Mouse (Mus musculus) heart, embryonic 13.5 days (tissue): Measurements from ENCODE around the gene Uhrf1. TPM values are rescaled to one million over a fixed set of nuclear protein-coding genes. Genes with fewer than 3 reads are reported as not detected.
A peak's percentile ranks its signal among the peaks of the same experiment; 100 is the strongest.

Source experiments
- ATAC-seq: fragments of 200-750 bp; cut with Nextera tagmentation; 2 replicates; pipeline ENCODE4 v1.8.0; 2017; ENCODE audit warnings: moderate TSS enrichment; ENCODE audit not compliant: insufficient number of reproducible peaks, low FRiP score, low TSS enrichment; ENCODE audit errors: extremely low read depth
- H3K27ac ChIP-seq: fragments of 300-500 bp; sonication (generic); replicated peaks from 2 replicates; pipeline ENCODE4 v1.5.1; 2015; ENCODE audit warnings: moderate library complexity, mild to moderate bottlenecking, inconsistent platforms
- H3K27me3 ChIP-seq: fragments of 300-500 bp; sonication (generic); replicated peaks from 2 replicates; pipeline ENCODE4 v1.6.1; 2015; ENCODE audit warnings: mild to moderate bottlenecking, inconsistent platforms
- H3K36me3 ChIP-seq: fragments of 300-500 bp; sonication (generic); 2 replicates; pipeline ENCODE4 v1.6.1; 2015; ENCODE audit warnings: mild to moderate bottlenecking, inconsistent platforms
- H3K4me1 ChIP-seq: fragments of 300-500 bp; sonication (generic); 2 replicates; pipeline ENCODE4 v1.6.1; 2015; ENCODE audit warnings: inconsistent platforms
- H3K4me2 ChIP-seq: fragments of 300-500 bp; sonication (generic); 2 replicates; pipeline ENCODE4 v1.6.1; 2015; ENCODE audit warnings: inconsistent platforms, mild to moderate bottlenecking, moderate library complexity
- H3K4me3 ChIP-seq: fragments of 300-500 bp; sonication (generic); 2 replicates; pipeline ENCODE4 v1.5.1; 2015; ENCODE audit warnings: moderate library complexity, mild to moderate bottlenecking, inconsistent platforms
- H3K9ac ChIP-seq: fragments of 300-500 bp; sonication (generic); 2 replicates; pipeline ENCODE4 v1.6.1; 2015; ENCODE audit warnings: inconsistent platforms, mild to moderate bottlenecking, moderate library complexity
- H3K9me3 ChIP-seq: fragments of 300-500 bp; sonication (generic); 2 replicates; pipeline ENCODE4 v1.6.1; 2016; ENCODE audit warnings: inconsistent platforms
- WGBS: fragments of 180-500 bp; shearing (Covaris S2); methylation state at CpG from one replicate; pipeline ENCODE4 v1.1.7; 2015; ENCODE audit warnings: mixed read lengths; 5-methylcytosine and 5-hydroxymethylcytosine counted together
- polyA plus RNA-seq: library from polyadenylated mRNA; unstranded; fragments of >200 nt; fragmentation: Nextera tagmentation; extraction: Ambion mirVana; gene quantifications from 2 replicates; pipeline ENCODE4 v1.2.1, GENCODE M21; 2015

Gene Uhrf1
- polyA plus RNA-seq, 1 experiment from 2014 or later = 70.7 TPM

DNA sequence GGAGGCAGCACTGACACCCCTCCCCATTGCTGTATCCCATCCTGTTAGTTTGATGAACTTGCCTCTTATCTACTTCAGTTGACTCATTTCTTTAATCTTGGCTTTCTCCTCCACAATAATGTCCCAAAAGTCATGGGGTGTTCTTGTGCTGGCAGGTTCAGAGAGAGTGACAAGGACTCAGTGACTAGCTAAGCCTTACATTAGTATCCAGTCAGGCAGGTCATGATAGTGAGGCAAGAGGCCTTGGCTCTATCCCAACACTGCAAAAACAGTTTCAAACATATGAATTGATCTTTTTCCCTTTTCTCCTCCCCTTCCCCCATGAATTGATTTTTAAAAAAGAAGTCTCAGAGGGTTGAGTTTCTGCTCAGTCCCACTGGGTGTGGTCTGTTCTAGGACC lies 26.1 kb downstream of the Uhrf1 start:
- Histone ChIP-seq H3K27me3 (no peaks in the 10 kb centered on the region), H3K9ac (no peak overlapping the region), H3K36me3 (no peaks in the 10 kb centered on the region), H3K4me2 (no peak overlapping the region), H3K9me3 (no peaks in the 10 kb centered on the region), H3K4me3 (no peak overlapping the region), H3K4me1 (peaks cover 70% of the 10 kb centered on the region), H3K27ac (0 out of 2 replicates have a peak overlapping the region, but pooled peaks have one; percentile 4)
- ATAC-seq = no peak

DNA sequence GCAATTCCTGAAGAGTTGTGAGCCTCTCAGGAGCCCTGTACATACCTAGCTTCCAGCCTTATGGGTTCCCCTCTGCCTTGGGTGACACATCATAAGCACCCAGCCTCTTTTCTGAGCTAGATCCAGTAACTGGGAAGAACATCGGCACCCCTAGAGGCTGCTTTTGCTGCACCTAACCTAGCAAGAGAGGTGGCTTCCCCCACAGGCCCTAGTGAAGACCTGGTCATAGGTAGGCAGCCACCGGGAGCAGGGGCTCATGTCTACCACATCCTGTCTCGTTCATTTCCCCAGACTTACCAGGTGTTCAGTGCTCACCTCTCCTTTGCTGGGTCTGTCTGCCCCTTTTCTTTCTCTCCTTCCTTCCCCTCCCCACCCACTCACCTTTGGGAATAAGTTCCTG lies 27.2 kb downstream of the Uhrf1 start:
- H3K9me3 ChIP-seq = no peaks in the 10 kb centered on the region
- no peaks in the 10 kb centered on the region for H3K36me3 ChIP-seq
- H3K4me3 ChIP-seq = no peak overlapping the region
- no peak overlapping the region for H3K4me2 ChIP-seq
- H3K27ac ChIP-seq = no peak overlapping the region
- H3K9ac ChIP-seq = peak overlapping the region; percentile 40; the same call in 1 of the 2 replicates
- ATAC-seq = no peak
- WGBS = 69% methylated on average over 3 of the region's 3 CpGs
- peaks cover 67% of the 10 kb centered on the region for H3K4me1 ChIP-seq
- no peaks in the 10 kb centered on the region for H3K27me3 ChIP-seq

DNA sequence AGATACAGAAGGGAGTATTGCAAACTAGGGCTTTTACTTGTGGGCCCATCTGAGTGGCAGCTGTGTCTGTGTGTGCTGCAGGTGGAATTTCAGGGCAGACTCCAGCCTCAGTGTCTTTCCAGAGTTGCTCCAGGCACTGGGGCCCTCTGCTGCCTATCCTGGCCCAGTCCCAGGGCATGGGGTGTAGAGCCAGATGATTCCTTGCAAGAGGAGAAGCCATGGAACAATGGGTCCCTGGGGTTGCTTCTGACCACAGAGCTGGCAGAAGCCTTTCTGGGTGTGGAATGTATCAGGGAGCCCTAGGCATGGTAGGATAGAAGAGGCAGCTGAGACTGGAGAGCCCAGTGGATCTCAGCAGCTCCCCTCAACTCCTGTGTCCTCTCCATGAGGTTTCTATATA lies 28.1 kb downstream of the Uhrf1 start:
- Histone ChIP-seq H3K36me3 (no peaks in the 10 kb centered on the region), H3K4me2 (no peak overlapping the region), H3K9me3 (no peaks in the 10 kb centered on the region), H3K9ac (peak overlapping the region; percentile 37; the same call in 1 of the 2 replicates), H3K27me3 (no peaks in the 10 kb centered on the region), H3K4me3 (no peak overlapping the region), H3K4me1 (peaks cover 74% of the 10 kb centered on the region), H3K27ac (no peak overlapping the region)
- ATAC-seq = no peak

DNA sequence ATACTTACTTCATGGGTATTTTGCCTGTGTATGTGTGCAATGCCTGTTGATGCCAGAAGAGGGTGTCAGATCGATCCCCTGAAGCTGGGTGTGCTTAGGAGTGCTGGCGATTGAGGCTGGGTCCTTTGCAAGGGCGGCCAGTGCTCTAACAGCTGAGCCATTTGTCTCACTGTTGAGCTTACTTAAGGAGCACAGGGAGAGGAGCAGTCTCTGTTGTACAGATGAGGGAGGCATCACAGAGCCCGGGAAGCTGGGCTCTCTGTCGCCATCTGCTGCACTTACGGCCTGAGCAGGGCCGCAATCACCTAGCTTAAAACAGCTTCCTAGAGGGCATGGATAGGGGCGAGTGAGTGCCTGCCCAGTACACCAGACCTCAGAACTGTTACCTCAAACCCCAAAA lies 29.9 kb downstream of the Uhrf1 start:
- Histone ChIP-seq H3K27me3 (no peaks in the 10 kb centered on the region), H3K36me3 (no peaks in the 10 kb centered on the region), H3K4me2 (no peak overlapping the region), H3K9me3 (no peaks in the 10 kb centered on the region), H3K9ac (0 out of 2 replicates have a peak overlapping the region, but pooled peaks have one; percentile 8), H3K27ac (no peak overlapping the region), H3K4me3 (no peak overlapping the region), H3K4me1 (peaks cover 78% of the 10 kb centered on the region)
- 44% methylated on average over 8 of the region's 8 CpGs for WGBS
- no peak for ATAC-seq

DNA sequence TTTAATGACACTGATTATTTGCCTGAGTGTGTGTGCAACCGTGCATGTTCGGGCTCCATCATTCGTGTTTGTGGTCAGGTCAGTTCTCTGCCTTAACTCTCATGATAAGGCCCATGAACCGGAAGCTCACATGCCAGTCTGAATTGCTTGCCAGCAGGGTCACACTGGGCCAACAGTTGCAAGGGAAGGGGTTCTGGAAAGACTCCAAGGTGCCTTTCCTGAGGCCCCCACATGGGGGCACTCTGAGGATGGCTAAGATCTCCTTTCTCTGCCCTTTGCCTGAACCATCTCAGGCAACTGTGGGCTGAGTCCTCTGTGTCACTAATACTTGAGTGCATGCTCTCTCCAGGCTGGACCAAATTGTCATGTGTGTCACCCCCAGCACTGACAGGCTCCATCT lies 34.1 kb downstream of the Uhrf1 start:
- 34% methylated on average over 4 of the region's 4 CpGs for WGBS
- ATAC-seq = 0 out of 2 replicates have a peak, but pooled peaks have one; percentile 15
- Histone ChIP-seq H3K27ac (0 out of 2 replicates have a peak overlapping the region, but pooled peaks have one; percentile 32), H3K4me2 (no peak overlapping the region), H3K4me1 (peaks cover 66% of the 10 kb centered on the region), H3K4me3 (no peak overlapping the region), H3K9ac (no peak overlapping the region), H3K36me3 (no peaks in the 10 kb centered on the region), H3K27me3 (no peaks in the 10 kb centered on the region), H3K9me3 (no peaks in the 10 kb centered on the region)

DNA sequence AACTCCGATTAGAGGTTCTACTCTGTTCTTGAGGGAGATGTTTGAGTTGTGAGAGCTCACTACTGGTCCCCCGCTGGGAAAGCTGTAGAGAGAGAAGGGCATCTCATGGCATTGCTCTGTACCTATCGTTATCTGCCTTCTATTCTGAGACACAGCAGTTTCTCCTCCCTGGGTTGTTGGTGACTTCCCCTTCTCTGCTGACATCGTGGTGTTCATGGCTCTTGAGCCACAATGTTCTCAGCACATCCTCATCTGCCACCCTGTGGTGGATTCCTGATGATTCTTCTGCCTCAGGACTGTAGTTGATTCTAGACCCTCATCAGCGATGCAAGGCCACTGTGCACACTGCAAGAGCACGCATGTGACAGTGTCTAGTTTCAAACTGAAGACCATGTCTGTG lies 34.7 kb downstream of the Uhrf1 start:
- H3K27ac ChIP-seq = 0 out of 2 replicates have a peak overlapping the region, but pooled peaks have one; percentile 32
- ATAC-seq = no peak
- H3K9ac ChIP-seq = peak overlapping the region; percentile 47; the same call in 1 of the 2 replicates
- WGBS = 66% methylated on average over 6 of the region's 6 CpGs
- no peak overlapping the region for H3K4me2 ChIP-seq
- H3K36me3 ChIP-seq = no peaks in the 10 kb centered on the region
- H3K4me3 ChIP-seq = no peak overlapping the region
- H3K9me3 ChIP-seq = no peaks in the 10 kb centered on the region
- peaks cover 65% of the 10 kb centered on the region for H3K4me1 ChIP-seq
- no peaks in the 10 kb centered on the region for H3K27me3 ChIP-seq

DNA sequence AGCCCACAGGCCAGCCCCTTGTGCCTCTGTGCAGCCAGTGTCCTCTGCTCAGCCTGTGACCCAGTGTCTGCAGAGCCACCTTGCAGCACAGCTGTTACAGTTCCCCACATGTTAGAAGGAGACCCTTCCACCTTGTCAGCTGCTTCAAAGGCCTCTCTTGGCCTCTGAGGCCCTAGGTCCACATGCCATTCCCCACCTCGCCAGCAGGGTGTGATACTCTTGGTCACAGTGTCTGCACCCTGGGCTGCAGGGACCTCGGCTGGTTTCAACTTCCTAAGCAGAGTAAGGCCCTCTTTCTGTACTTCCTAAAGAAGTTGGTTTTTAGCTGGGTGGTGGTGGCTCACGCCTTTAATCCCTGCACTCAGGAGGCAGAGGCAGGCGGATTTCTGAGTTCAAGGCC lies 35.8 kb downstream of the Uhrf1 start:
- Histone ChIP-seq H3K4me3 (no peak overlapping the region), H3K4me1 (peaks cover 65% of the 10 kb centered on the region), H3K9me3 (no peaks in the 10 kb centered on the region), H3K27ac (no peak overlapping the region), H3K27me3 (no peaks in the 10 kb centered on the region), H3K9ac (no peak overlapping the region), H3K4me2 (no peak overlapping the region), H3K36me3 (no peaks in the 10 kb centered on the region)
- WGBS = 59% methylated on average over 4 of the region's 4 CpGs
- ATAC-seq = no peak

DNA sequence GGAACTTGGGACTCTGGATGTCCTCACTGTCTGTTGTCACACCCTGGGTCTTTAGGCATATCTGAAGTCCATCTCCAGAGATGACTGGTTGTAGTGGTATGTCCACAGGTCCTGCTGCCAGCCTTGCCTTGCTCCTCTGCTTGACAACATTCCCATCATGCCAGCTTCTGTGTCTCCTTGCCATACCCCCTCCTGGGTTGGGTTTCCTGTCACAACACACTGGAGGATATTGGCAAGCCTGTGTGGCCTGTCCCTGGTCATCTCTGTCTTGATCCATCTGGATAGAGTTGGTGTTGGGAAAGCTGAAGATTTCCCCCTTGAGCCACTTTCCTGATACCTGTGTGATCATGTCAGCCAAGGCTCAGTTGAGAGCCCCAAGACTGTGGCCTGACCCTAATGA lies 37.6 kb downstream of the Uhrf1 start:
- H3K4me2 ChIP-seq = no peak overlapping the region
- peaks cover 7% of the 10 kb centered on the region for H3K36me3 ChIP-seq
- ATAC-seq = no peak
- H3K27ac ChIP-seq = 0 out of 2 replicates have a peak overlapping the region, but pooled peaks have one; percentile 21
- H3K9ac ChIP-seq = peak overlapping the region; percentile 48
- no peaks in the 10 kb centered on the region for H3K9me3 ChIP-seq
- H3K4me1 ChIP-seq = peaks cover 62% of the 10 kb centered on the region
- no peaks in the 10 kb centered on the region for H3K27me3 ChIP-seq
- no peak overlapping the region for H3K4me3 ChIP-seq

DNA sequence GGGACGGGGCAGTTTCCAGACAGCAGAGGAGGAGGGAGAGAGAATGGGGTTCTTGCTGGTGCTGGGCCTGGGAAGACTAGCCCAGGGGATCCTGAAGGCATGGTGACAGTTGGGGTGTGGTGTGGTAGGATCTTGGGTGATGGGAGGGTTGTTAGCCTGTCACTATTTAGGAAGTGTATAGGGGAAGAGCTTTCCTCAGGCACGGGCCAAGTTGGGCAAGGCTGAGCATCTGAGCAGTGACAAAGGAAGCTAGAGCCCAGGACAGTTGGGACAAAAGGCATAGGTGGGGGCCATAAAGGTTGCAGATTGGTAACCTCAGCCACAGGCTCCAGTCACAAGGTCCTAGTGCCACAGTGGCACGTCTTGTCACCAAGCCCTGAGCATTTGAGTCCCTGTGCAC lies 40.3 kb downstream of the Uhrf1 start:
- no peak overlapping the region for H3K27ac ChIP-seq
- no peak overlapping the region for H3K4me3 ChIP-seq
- no peaks in the 10 kb centered on the region for H3K27me3 ChIP-seq
- 89% methylated on average over 3 of the region's 3 CpGs for WGBS
- ATAC-seq = no peak
- H3K9ac ChIP-seq = peak overlapping the region; percentile 24; the same call in 1 of the 2 replicates
- no peaks in the 10 kb centered on the region for H3K9me3 ChIP-seq
- peaks cover 7% of the 10 kb centered on the region for H3K36me3 ChIP-seq
- no peak overlapping the region for H3K4me2 ChIP-seq
- H3K4me1 ChIP-seq = peaks cover 54% of the 10 kb centered on the region

DNA sequence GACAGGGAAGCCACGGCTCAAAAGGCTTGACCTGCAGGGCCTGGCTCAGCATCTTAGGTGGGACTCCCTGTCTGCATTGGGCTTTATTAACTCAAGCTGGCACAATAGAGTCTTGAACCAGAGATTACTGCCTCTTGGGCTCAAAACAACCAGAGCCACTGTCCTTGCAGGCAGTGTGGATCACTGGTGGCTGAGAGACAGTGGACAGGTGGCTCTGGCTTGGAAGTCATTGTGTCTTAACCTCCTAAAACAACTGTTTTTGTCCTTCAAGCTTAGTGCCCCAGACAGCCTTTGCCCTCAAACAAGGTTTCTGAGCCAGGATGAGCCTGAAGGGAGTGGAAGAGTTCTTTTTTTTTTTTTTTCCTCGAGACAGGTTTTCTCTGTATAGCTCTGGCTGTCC lies 42.2 kb downstream of the Uhrf1 start:
- no peak overlapping the region for H3K4me2 ChIP-seq
- H3K4me1 ChIP-seq = peaks cover 58% of the 10 kb centered on the region
- WGBS = 63% methylated on average over 2 of the region's 2 CpGs
- no peak overlapping the region for H3K4me3 ChIP-seq
- no peaks in the 10 kb centered on the region for H3K27me3 ChIP-seq
- peaks cover 7% of the 10 kb centered on the region for H3K36me3 ChIP-seq
- no peak overlapping the region for H3K27ac ChIP-seq
- H3K9me3 ChIP-seq = no peaks in the 10 kb centered on the region
- no peak overlapping the region for H3K9ac ChIP-seq
- ATAC-seq = no peak

DNA sequence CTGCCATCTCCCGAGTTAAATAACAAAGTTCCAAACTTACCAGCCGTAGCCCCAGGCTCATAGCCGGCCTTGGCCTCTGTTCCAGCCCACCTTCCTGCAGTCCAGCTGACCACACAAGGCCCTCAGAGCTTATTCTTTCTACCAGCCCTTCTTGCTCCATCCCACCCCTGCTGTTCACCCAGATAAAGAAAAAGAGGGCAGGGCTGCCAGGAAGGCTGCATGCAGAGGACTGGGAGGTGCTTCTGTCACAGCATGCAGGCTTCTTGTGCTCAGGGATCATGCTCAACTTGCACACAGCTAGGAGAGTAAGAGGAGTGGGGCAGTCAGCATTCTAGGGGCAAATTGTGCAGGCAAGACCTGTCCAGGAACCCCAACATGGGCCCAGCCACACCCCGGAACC lies 45.0 kb downstream of the Uhrf1 start:
- H3K4me1 ChIP-seq = peaks cover 44% of the 10 kb centered on the region

DNA sequence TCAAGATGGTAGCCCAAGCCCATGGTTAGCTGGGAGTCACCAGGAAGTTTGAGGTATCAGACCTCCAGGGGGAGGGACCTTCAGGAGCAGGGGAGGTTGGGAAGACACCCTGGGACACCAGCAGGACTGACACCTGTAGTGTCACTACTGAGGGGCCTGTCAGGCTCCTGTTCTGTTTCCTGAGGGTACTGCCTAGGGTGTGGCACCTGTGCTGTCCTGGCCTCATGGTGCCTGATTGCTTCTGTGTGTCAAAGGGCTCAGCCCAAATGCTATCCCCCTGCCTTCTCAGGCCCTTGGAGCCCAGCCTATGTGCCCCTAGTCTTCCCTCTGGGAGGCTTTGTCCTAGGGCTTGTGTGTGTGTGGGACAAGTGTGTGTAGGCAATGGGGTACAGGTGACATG lies 45.5 kb downstream of the Uhrf1 start:
- no peak overlapping the region for H3K4me2 ChIP-seq
- no peak overlapping the region for H3K4me3 ChIP-seq
- no peak overlapping the region for H3K9ac ChIP-seq
- no peak overlapping the region for H3K27ac ChIP-seq
- ATAC-seq = no peak
- no peaks in the 10 kb centered on the region for H3K27me3 ChIP-seq
- H3K36me3 ChIP-seq = peaks cover 30% of the 10 kb centered on the region
- H3K4me1 ChIP-seq = peaks cover 39% of the 10 kb centered on the region
- H3K9me3 ChIP-seq = no peaks in the 10 kb centered on the region

More for the DNA sequence above, 45.0 kb downstream of the Uhrf1 start:
- Histone ChIP-seq H3K27ac (no peak overlapping the region), H3K27me3 (no peaks in the 10 kb centered on the region), H3K4me2 (no peak overlapping the region), H3K9me3 (no peaks in the 10 kb centered on the region), H3K4me3 (no peak overlapping the region), H3K36me3 (peaks cover 26% of the 10 kb centered on the region), H3K9ac (peak overlapping the region; percentile 40; the same call in 1 of the 2 replicates)
- 68% methylated on average over 4 of the region's 4 CpGs for WGBS
- no peak for ATAC-seq
